Mouse (Mus musculus): ENCODE measurements around the gene Tmbim4. TPM values are rescaled to one million over a fixed set of nuclear protein-coding genes. Genes with fewer than 3 reads are reported as not detected.

Gene Tmbim4
- polyA plus RNA-seq, 1 experiment from 2014 or later = 412 TPM

DNA sequence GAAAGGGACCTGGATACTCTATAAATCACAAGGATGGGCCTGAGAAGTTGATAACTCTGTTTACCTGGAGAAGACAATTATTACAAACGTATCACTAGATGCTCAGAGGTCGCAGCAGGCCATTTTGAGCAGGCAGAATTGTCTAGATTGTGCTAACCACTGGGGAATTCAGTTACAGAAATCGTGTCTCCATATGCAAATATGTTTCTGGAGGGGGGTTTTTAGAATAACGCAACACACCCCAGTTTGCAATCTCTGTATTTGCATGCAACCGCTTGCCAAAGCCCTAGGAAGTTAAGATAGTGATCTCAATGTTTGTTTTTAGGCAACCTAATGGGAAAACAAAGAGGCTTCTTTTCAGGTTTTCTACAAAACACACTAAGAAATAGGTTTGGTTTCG lies 10.2 kb upstream of the Tmbim4 start:
- no peak for TF ChIP-seq CTCF (IDR thresholded peaks at IDR 0.05; ENCODE audit: low read depth)
- Histone ChIP-seq H3K9me3 (replicated peaks; ENCODE audit: low read length) (0 out of 2 replicates have a peak, but pooled peaks cover under 1% of the 10 kb centered on the region), H3K4me1 (replicated peaks; ENCODE audit: insufficient read depth, low read length) (no peaks in the 10 kb centered on the region), H3K9ac (ENCODE audit: low read depth, low read length) (no peak overlapping the region), H3K27me3 (ENCODE audit: insufficient read depth, low read length) (no peaks in the 10 kb centered on the region), H3K4me2 (ENCODE audit: low read length) (no peak overlapping the region), H3K27ac (no peak overlapping the region), H3K4me3 (replicated peaks; ENCODE audit: low read depth, low read length) (no peak overlapping the region), H3K36me3 (ENCODE audit: insufficient read depth, low read length) (no peaks in the 10 kb centered on the region)
- ATAC-seq (replicated peaks; ENCODE audit: low FRiP score, low read depth) (no peak), DNase-seq (ENCODE audit: low spot score) (no peak)
- 91% methylated on average over 6 of the region's 6 CpGs for WGBS

DNA sequence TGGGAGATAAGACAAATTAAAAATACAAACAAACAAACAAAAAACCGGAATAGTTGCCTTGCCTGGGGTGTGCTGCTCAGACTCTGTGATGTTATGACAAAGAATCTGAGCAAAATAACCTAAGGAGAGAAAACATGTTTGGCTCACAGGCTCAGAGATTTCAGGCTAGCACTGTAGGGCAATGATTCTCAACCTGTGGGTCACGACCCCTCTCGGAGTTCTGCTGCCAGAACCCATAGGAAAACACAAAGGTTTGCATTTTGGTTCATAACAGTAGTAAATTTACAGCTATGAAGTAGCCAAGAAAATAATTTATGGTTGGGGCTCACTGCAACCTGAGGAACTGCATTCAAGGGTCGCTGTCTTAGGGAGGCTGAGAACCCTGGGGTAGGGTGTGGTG lies 9.1 kb upstream of the Tmbim4 start:
- 72% methylated on average over 4 of the region's 4 CpGs for WGBS
- DNase-seq (ENCODE audit: low spot score) (no peak), ATAC-seq (replicated peaks; ENCODE audit: low FRiP score, low read depth) (no peak)
- Histone ChIP-seq H3K4me3 (replicated peaks; ENCODE audit: low read depth, low read length) (no peak overlapping the region), H3K9me3 (replicated peaks; ENCODE audit: low read length) (no peaks in the 10 kb centered on the region), H3K27ac (no peak overlapping the region), H3K9ac (ENCODE audit: low read depth, low read length) (no peak overlapping the region), H3K4me1 (replicated peaks; ENCODE audit: insufficient read depth, low read length) (no peaks in the 10 kb centered on the region), H3K36me3 (ENCODE audit: insufficient read depth, low read length) (no peaks in the 10 kb centered on the region), H3K4me2 (ENCODE audit: low read length) (no peak overlapping the region), H3K27me3 (ENCODE audit: insufficient read depth, low read length) (no peaks in the 10 kb centered on the region)
- no peak for TF ChIP-seq CTCF (IDR thresholded peaks at IDR 0.05; ENCODE audit: low read depth)

DNA sequence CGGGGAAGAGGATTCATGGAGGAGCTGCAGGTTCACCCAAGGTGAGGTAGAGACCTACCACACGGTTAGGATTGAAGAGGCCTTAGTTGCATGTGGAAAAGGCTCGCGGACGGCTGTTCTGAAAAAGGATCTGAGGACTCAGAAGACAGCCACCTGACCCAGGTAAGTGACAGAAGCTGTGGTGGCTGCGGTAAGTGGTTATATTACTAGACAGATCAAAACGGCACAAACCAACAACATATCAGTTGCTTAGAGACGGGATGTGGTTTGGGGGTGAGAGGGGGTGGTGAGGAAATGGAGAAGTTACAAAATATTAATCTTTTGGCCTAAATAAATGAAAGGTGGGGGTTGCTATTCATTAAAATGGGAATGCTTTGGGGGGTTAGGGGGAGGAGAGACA lies 8.1 kb upstream of the Tmbim4 start:
- Histone ChIP-seq H3K27me3 (ENCODE audit: insufficient read depth, low read length) (no peaks in the 10 kb centered on the region), H3K36me3 (ENCODE audit: insufficient read depth, low read length) (no peaks in the 10 kb centered on the region), H3K9ac (ENCODE audit: low read depth, low read length) (no peak overlapping the region), H3K27ac (no peak overlapping the region), H3K9me3 (replicated peaks; ENCODE audit: low read length) (no peaks in the 10 kb centered on the region), H3K4me2 (ENCODE audit: low read length) (no peak overlapping the region), H3K4me1 (replicated peaks; ENCODE audit: insufficient read depth, low read length) (no peaks in the 10 kb centered on the region), H3K4me3 (replicated peaks; ENCODE audit: low read depth, low read length) (no peak overlapping the region)
- TF ChIP-seq CTCF (IDR thresholded peaks at IDR 0.05; ENCODE audit: low read depth) = no peak
- DNase-seq (ENCODE audit: low spot score) = no peak
- WGBS = 94% methylated on average over 8 of the region's 8 CpGs
- no peak for ATAC-seq (replicated peaks; ENCODE audit: low FRiP score, low read depth)

DNA sequence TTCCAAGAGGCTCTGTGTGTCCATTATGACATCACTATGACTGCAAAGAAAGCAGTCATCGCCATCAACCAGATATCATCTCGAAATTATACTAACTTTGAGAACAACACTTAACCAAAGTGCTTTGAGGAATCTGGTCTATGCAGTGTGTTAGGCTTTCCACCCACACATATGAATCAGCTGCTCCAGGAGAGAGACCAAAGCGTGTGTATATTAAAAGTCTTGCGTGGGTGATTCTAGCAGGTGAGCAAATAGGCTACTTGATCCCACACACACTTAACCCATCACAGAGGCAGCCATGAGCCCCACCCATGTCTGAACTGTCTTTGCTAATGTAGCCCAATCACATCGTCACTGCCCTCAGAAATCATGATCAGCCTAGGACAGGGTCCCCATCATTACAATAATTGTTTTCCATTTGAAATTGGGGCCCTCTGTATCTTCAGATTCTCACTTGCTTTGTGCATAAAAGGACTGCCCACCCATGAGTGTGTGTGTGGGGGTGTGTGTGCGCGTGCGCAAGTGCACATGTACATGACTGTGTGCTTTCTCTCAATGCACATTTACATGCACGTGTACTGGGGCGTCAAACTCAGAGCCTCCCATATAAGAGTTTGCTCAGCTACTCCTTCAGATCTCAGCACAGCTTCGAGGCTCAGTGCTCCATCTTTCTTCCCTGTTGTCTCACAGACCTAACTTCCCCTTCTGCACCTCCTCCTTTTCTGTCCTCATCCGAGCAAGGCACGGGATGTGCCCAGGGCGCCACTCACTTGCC lies 4.1 kb upstream of the Tmbim4 start:
- Histone ChIP-seq H3K4me3 (replicated peaks; ENCODE audit: low read depth, low read length) (no peak overlapping the region), H3K4me1 (replicated peaks; ENCODE audit: insufficient read depth, low read length) (no peaks in the 10 kb centered on the region), H3K9ac (ENCODE audit: low read depth, low read length) (no peak overlapping the region), H3K27me3 (ENCODE audit: insufficient read depth, low read length) (no peaks in the 10 kb centered on the region), H3K4me2 (ENCODE audit: low read length) (no peak overlapping the region), H3K9me3 (replicated peaks; ENCODE audit: low read length) (no peaks in the 10 kb centered on the region), H3K27ac (no peak overlapping the region), H3K36me3 (ENCODE audit: insufficient read depth, low read length) (no peaks in the 10 kb centered on the region)
- TF ChIP-seq CTCF (IDR thresholded peaks at IDR 0.05; ENCODE audit: low read depth) = no peak
- ATAC-seq (replicated peaks; ENCODE audit: low FRiP score, low read depth) (no peak), DNase-seq (ENCODE audit: low spot score) (no peak)
- WGBS = 75% methylated on average over 14 of the region's 14 CpGs

DNA sequence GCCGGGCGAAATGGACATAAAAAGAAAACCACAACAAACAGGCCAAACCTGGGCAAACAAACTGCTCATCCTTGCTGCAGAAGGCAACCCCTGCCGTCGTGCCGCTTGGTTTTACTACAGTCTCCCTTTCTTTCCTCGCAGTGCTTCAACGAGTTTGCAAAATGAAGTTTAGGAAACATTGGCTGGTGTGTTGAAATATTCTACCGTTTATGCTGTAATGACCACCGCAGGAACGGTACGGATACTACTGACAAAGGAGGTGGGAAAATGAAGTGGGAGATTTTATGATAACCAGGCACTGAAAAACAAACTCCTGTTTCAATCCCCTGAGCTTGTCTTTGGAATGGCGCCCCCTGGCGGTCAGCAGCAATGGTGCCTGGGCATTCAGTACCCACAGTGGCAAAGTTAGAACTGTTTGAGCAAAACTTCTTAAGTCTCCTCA lies 592 bp downstream of the Tmbim4 start, which contains the start of gene Irak3:
Gene Irak3, minus strand, starts transcription at position 170 of the 442 bp plus-strand sequence.
- H3K4me1 ChIP-seq (replicated peaks; ENCODE audit: insufficient read depth, low read length) = no peaks in the 10 kb centered on the region
- H3K9me3 ChIP-seq (replicated peaks; ENCODE audit: low read length) = no peaks in the 10 kb centered on the region
- peak within 1 kb of the TSS; percentile 59; the same call in 1 of the 2 replicates for H3K9ac ChIP-seq (ENCODE audit: low read depth, low read length)
- H3K4me2 ChIP-seq (ENCODE audit: low read length) = peak within 1 kb of the TSS; percentile 84
- peak within 1 kb of the TSS; percentile 61 for H3K4me3 ChIP-seq (replicated peaks; ENCODE audit: low read depth, low read length)
- H3K36me3 ChIP-seq (ENCODE audit: insufficient read depth, low read length) = no peaks in the 10 kb centered on the region
- ATAC-seq (replicated peaks; ENCODE audit: low FRiP score, low read depth) = peak; percentile 48; the same call in 1 of the 2 replicates
- peak; percentile 99 for TF ChIP-seq CTCF (IDR thresholded peaks at IDR 0.05; ENCODE audit: low read depth)
- WGBS = under 1% methylated on average over 13 of the region's 13 CpGs
- no peaks in the 10 kb centered on the region for H3K27me3 ChIP-seq (ENCODE audit: insufficient read depth, low read length)
- peak; percentile 91 for DNase-seq (ENCODE audit: low spot score)
- peak within 1 kb of the TSS; percentile 31; the same call in 1 of the 2 replicates for H3K27ac ChIP-seq

DNA sequence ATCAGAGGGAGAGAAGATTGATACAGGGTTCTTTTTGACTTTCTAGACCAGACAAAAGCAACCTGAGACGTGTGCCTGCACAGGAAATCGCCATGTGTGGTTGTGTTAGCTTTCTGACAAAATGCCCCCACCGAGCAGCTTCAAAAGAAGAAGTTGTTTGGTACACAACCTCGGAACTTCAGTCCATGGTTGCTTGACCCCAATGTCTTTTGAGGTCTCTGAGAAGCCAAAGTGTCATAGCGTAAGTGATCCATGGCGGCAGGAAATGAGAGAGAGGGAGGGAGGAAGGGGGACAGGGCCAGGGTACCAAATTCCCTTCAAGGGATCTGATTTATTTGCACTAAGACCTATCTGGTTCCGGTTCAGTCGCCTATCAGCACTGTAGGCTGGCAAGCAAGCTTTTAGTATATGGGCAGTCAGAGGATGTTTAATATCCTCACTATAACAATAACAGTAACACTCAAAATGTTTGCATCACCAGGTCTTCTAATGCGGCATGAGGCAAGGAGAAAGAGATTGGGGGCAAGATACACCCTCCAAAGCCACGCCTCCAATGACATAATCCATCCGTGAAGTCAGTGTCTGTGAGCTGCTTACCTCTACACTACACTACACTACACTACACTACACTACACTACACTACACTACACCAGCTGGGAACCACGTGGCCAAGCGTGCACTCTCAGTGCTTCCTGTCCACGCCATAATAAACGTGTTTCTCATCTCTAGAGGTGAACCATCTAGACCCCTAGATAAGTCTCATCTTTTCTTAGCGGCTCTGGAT lies 1.3 kb downstream of the Tmbim4 start:
- Histone ChIP-seq H3K36me3 (ENCODE audit: insufficient read depth, low read length) (no peaks in the 10 kb centered on the region), H3K9ac (ENCODE audit: low read depth, low read length) (no peak overlapping the region), H3K9me3 (replicated peaks; ENCODE audit: low read length) (no peaks in the 10 kb centered on the region), H3K27ac (no peak overlapping the region), H3K4me2 (ENCODE audit: low read length) (peak overlapping the region; percentile 84; the same call in 1 of the 2 replicates), H3K4me3 (replicated peaks; ENCODE audit: low read depth, low read length) (no peak overlapping the region), H3K27me3 (ENCODE audit: insufficient read depth, low read length) (no peaks in the 10 kb centered on the region), H3K4me1 (replicated peaks; ENCODE audit: insufficient read depth, low read length) (no peaks in the 10 kb centered on the region)
- ATAC-seq (replicated peaks; ENCODE audit: low FRiP score, low read depth) (no peak; the same call in 1 of the 2 replicates), DNase-seq (ENCODE audit: low spot score) (no peak)
- 58% methylated on average over 16 of the region's 16 CpGs for WGBS
- no peak for TF ChIP-seq CTCF (IDR thresholded peaks at IDR 0.05; ENCODE audit: low read depth)

Measured in kidney, postnatal 0 days (tissue).